Mouse (Mus musculus): ENCODE data around the gene Supt20.
A peak's percentile ranks its signal among the peaks of the same experiment; 100 is the strongest.

- TF ChIP-seq POLR2A (IDR thresholded peaks at IDR 0.05; ENCODE audit: borderline replicate concordance, insufficient read depth, low read length) (peak; percentile 97), CTCF (IDR thresholded peaks at IDR 0.05; ENCODE audit: borderline replicate concordance, insufficient read depth, low read depth, low read length) (no peak)
These were observed 42.0 kb downstream of the Supt20 start for GRCm38 (mm10) chr3:54734411-54735246.
